Mouse (Mus musculus) MEL (cell line): ENCODE measurements around the gene Gm38392.
"Not testable (repeated sequence)": the region's sequence is repeated elsewhere in the genome, so short reads cannot be mapped to it uniquely, and the experiment has no call there.

Experiments used
- CTCF ChIP-seq, 3 experiments: IDR thresholded peaks in 2 of 3; conservative IDR thresholded peaks in 1 of 3; 2 replicates each; pipeline ENCODE4 v1.5.1; 2011 to 2012; ENCODE audit warnings: low read length in 3 of 3, low read depth in 2 of 3, mild to moderate bottlenecking in 2 of 3, improper control_type of control experiment in 1 of 3, inconsistent platforms in 1 of 3, mixed read lengths in 1 of 3, moderate library complexity in 1 of 3; ENCODE audit not compliant: control insufficient read depth in 1 of 3, insufficient read depth in 1 of 3, poor library complexity in 1 of 3, severe bottlenecking in 1 of 3
- E2F4 ChIP-seq: IDR thresholded peaks from 2 replicates; pipeline ENCODE4 v1.6.1; 2011; ENCODE audit warnings: low read depth, low read length, improper control_type of control experiment, borderline replicate concordance
- EP300 ChIP-seq, 2 experiments: IDR thresholded peaks; 2 replicates each; pipeline ENCODE4 v1.6.1; 2011; ENCODE audit warnings: improper control_type of control experiment in 2 of 2, low read length in 2 of 2, low read depth in 1 of 2, mild to moderate bottlenecking in 1 of 2
- HCFC1 ChIP-seq: IDR thresholded peaks from 2 replicates; pipeline ENCODE4 v1.6.1; 2012; ENCODE audit warnings: low read depth, mild to moderate bottlenecking, inconsistent platforms, low read length, improper control_type of control experiment, moderate library complexity
- MAX ChIP-seq: IDR thresholded peaks from 2 replicates; pipeline ENCODE4 v1.6.1; 2011; ENCODE audit warnings: low read length, improper control_type of control experiment
- MAZ ChIP-seq: IDR thresholded peaks from 2 replicates; pipeline ENCODE4 v1.6.1; 2012; ENCODE audit warnings: low read depth, mild to moderate bottlenecking, inconsistent platforms, low read length, improper control_type of control experiment
- MYB ChIP-seq: IDR thresholded peaks from 2 replicates; pipeline ENCODE4 v1.6.1; 2011; ENCODE audit warnings: mild to moderate bottlenecking, low read depth, low read length, improper control_type of control experiment
- NELFE ChIP-seq: IDR thresholded peaks from 2 replicates; pipeline ENCODE4 v1.6.1; 2011; ENCODE audit warnings: low read depth, low read length, improper control_type of control experiment
- NRF1 ChIP-seq: IDR thresholded peaks from 2 replicates; pipeline ENCODE4 v1.6.1; 2014; ENCODE audit warnings: low read depth, mild to moderate bottlenecking, inconsistent platforms, low read length, improper control_type of control experiment, moderate library complexity; ENCODE audit not compliant: poor library complexity, insufficient read depth, severe bottlenecking
- POLR2A ChIP-seq, 2 experiments: IDR thresholded peaks; 2 replicates each; pipeline ENCODE4 v1.6.1; 2011 to 2012; ENCODE audit warnings: low read length in 2 of 2, mild to moderate bottlenecking in 2 of 2, control low read depth in 1 of 2, improper control_type of control experiment in 1 of 2, low read depth in 1 of 2, moderate library complexity in 1 of 2; ENCODE audit not compliant: control insufficient read depth in 1 of 2, insufficient read depth in 1 of 2, poor library complexity in 1 of 2
- POLR2AphosphoS5 ChIP-seq: IDR thresholded peaks from 2 replicates; pipeline ENCODE4 v1.6.1; 2012; ENCODE audit warnings: low read depth, borderline replicate concordance, mild to moderate bottlenecking, inconsistent platforms, low read length, moderate library complexity, mixed read lengths
- UBTF ChIP-seq: IDR thresholded peaks from 2 replicates; pipeline ENCODE4 v1.6.1; 2012; ENCODE audit warnings: low read depth, mild to moderate bottlenecking, inconsistent platforms, low read length, improper control_type of control experiment, moderate library complexity, borderline replicate concordance; ENCODE audit not compliant: insufficient read depth
- ZNF384 ChIP-seq: IDR thresholded peaks from 2 replicates; pipeline ENCODE4 v1.6.1; 2012; ENCODE audit warnings: low read depth, mild to moderate bottlenecking, inconsistent platforms, low read length, improper control_type of control experiment

DNA sequence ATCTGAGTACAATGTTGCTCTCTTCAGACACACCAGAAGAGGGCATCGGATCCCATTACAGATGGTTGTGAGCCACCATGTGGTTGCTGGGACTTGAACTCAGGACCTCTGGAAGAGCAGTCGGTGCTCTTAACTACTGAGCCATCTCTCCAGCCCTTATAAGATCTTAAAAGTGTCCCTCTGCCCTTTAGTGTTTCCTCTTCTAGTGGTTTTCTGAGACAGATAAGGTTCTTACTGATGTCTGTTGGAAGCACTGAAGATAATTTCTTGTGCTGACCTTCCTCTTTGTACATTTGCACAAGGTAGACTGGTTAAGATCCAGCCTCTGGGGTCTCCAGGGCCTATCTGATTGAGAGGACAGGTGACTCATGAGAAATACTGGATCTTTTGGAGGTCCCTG is 15.7 kb downstream of the Gm38392 start:
- TF ChIP-seq CTCF (IDR thresholded peaks at IDR 0.05 in 2 of 3, conservative IDR thresholded peaks at IDR 0.05 in 1 of 3; ENCODE audit: control insufficient read depth in 1 of 3, insufficient read depth in 1 of 3, low read depth in 2 of 3, low read length in 3 of 3, poor library complexity in 1 of 3, severe bottlenecking in 1 of 3); MAX; MYB; E2F4; UBTF; MAZ; ZNF384; HCFC1; NRF1; NELFE; POLR2AphosphoS5; POLR2A (IDR thresholded peaks at IDR 0.05; ENCODE audit: control insufficient read depth in 1 of 2, insufficient read depth in 1 of 2, low read depth in 1 of 2, low read length in 2 of 2, poor library complexity in 1 of 2): not testable (repeated sequence)
- peak; percentile 40 to 56; a peak in 3 of 4 replicates for TF ChIP-seq EP300 (IDR thresholded peaks at IDR 0.05; ENCODE audit: low read depth in 1 of 2, low read length in 2 of 2)
